Mouse (Mus musculus) lung, postnatal 0 days (tissue): ENCODE measurements around the gene Abcg4. TPM values are rescaled to one million over a fixed set of nuclear protein-coding genes. Genes with fewer than 3 reads are reported as not detected.

ENCODE experiments used
- ATAC-seq: fragments of 200-750 bp; cut with Nextera tagmentation; 2 replicates; pipeline ENCODE4 v1.8.0; 2017; ENCODE audit warnings: moderate library complexity
- DNase-seq: peaks from one replicate; pipeline ENCODE4 v3.0.0-alpha.2; 2016; ENCODE audit warnings: low spot score
- H3K27ac ChIP-seq: fragments of 300-500 bp; sonication (generic); 2 replicates; pipeline ENCODE4 v1.5.1; 2014; ENCODE audit warnings: antibody characterized with exemption, mild to moderate bottlenecking, low read length, mixed read lengths
- H3K27me3 ChIP-seq: fragments of 300-500 bp; sonication (generic); replicated peaks from 2 replicates; pipeline ENCODE4 v1.6.1; 2014; ENCODE audit warnings: low read length, mixed read lengths; ENCODE audit not compliant: insufficient read depth
- H3K36me3 ChIP-seq: fragments of 300-500 bp; sonication (generic); 2 replicates; pipeline ENCODE4 v1.6.1; 2014; ENCODE audit warnings: low read length, mixed read lengths; ENCODE audit not compliant: insufficient read depth
- H3K4me1 ChIP-seq: fragments of 300-500 bp; sonication (generic); 2 replicates; pipeline ENCODE4 v1.6.1; 2014; ENCODE audit warnings: antibody characterized with exemption, low read depth, low read length, mixed read lengths; ENCODE audit not compliant: insufficient read depth
- H3K4me2 ChIP-seq: fragments of 300-500 bp; sonication (generic); replicated peaks from 2 replicates; pipeline ENCODE4 v1.6.1; 2014; ENCODE audit warnings: low read depth, mild to moderate bottlenecking, low read length, moderate library complexity, mixed read lengths
- H3K4me3 ChIP-seq: fragments of 300-500 bp; sonication (generic); 2 replicates; pipeline ENCODE4 v1.5.1; 2014; ENCODE audit warnings: low read depth, low read length
- H3K9ac ChIP-seq: fragments of 300-500 bp; sonication (generic); replicated peaks from 2 replicates; pipeline ENCODE4 v1.6.1; 2014; ENCODE audit warnings: low read depth, mild to moderate bottlenecking
- H3K9me3 ChIP-seq: fragments of 300-500 bp; sonication (generic); 2 replicates; pipeline ENCODE4 v1.6.1; 2016; ENCODE audit warnings: low read length, mixed read lengths
- CTCF ChIP-seq: IDR thresholded peaks from 2 replicates; pipeline ENCODE4 v1.5.1; 2016; ENCODE audit warnings: antibody characterized with exemption, mild to moderate bottlenecking
- EP300 ChIP-seq: IDR thresholded peaks from 2 replicates; pipeline ENCODE4 v1.6.1; 2016; ENCODE audit warnings: antibody characterized with exemption, mild to moderate bottlenecking, control low read depth
- WGBS: fragments of 180-500 bp; shearing (Covaris S2); extraction: QIAGEN DNeasy Blood & Tissue Kit; methylation state at CpG from one replicate; pipeline ENCODE4 v1.1.7; 2014; 5-methylcytosine and 5-hydroxymethylcytosine counted together
- polyA plus RNA-seq: library from polyadenylated mRNA; unstranded; fragments of >200 nt; fragmentation: Nextera tagmentation; extraction: Ambion mirVana; gene quantifications from 2 replicates; pipeline ENCODE4 v1.2.1, GENCODE M21; 2015

Gene Abcg4
- polyA plus RNA-seq, 1 experiment from 2014 or later, result 0.47 TPM

GRCm38 (mm10) chr9:44259014-44259413 is 29.4 kb downstream of the Abcg4 start:
- Histone ChIP-seq H3K4me3 (no peak overlapping the region), H3K9ac (no peak overlapping the region), H3K27ac (no peak overlapping the region), H3K27me3 (no peaks in the 10 kb centered on the region), H3K9me3 (no peaks in the 10 kb centered on the region), H3K4me2 (no peak overlapping the region), H3K4me1 (no peaks in the 10 kb centered on the region), H3K36me3 (no peaks in the 10 kb centered on the region)
- TF ChIP-seq EP300, result no peak
- TF ChIP-seq CTCF, result no peak
- WGBS, result 74% methylated on average over 10 of the region's 10 CpGs
- ATAC-seq (no peak), DNase-seq (no peak)

GRCm38 (mm10) chr9:44256213-44256612 is 32.2 kb downstream of the Abcg4 start:
- no peak overlapping the region for H3K9ac ChIP-seq
- 63% methylated on average over 8 of the region's 8 CpGs for WGBS
- TF ChIP-seq EP300 (no peak), CTCF (no peak)
- no peaks in the 10 kb centered on the region for H3K9me3 ChIP-seq
- no peaks in the 10 kb centered on the region for H3K4me1 ChIP-seq
- ATAC-seq, result no peak
- H3K27ac ChIP-seq, result no peak overlapping the region
- DNase-seq, result no peak
- no peak overlapping the region for H3K4me2 ChIP-seq
- no peak overlapping the region for H3K4me3 ChIP-seq
- peaks cover 5% of the 10 kb centered on the region; the same call in 1 of the 2 replicates for H3K36me3 ChIP-seq
- no peaks in the 10 kb centered on the region for H3K27me3 ChIP-seq

- Histone ChIP-seq H3K4me3 (no peak overlapping the region), H3K9ac (no peak overlapping the region), H3K36me3 (peaks cover 5% of the 10 kb centered on the region; the same call in 1 of the 2 replicates), H3K27ac (no peak overlapping the region), H3K4me1 (no peaks in the 10 kb centered on the region), H3K9me3 (no peaks in the 10 kb centered on the region), H3K27me3 (no peaks in the 10 kb centered on the region), H3K4me2 (no peak overlapping the region)
- TF ChIP-seq EP300, result no peak
- no peak for TF ChIP-seq CTCF
- no peak for DNase-seq
- 71% methylated on average over 6 of the region's 6 CpGs for WGBS
- no peak for ATAC-seq
Measured at GRCm38 (mm10) chr9:44255136-44255521, 33.3 kb downstream of the Abcg4 start.

GRCm38 (mm10) chr9:44254508-44255135 is 33.8 kb downstream of the Abcg4 start:
- peaks cover 5% of the 10 kb centered on the region; the same call in 1 of the 2 replicates for H3K36me3 ChIP-seq
- WGBS, result 16% methylated on average over 5 of the region's 5 CpGs
- H3K4me2 ChIP-seq, result no peak overlapping the region
- no peaks in the 10 kb centered on the region for H3K27me3 ChIP-seq
- TF ChIP-seq EP300, result no peak
- no peak for TF ChIP-seq CTCF
- H3K4me3 ChIP-seq, result no peak overlapping the region
- H3K9ac ChIP-seq, result no peak overlapping the region
- no peaks in the 10 kb centered on the region for H3K9me3 ChIP-seq
- no peaks in the 10 kb centered on the region for H3K4me1 ChIP-seq
- DNase-seq, result no peak
- H3K27ac ChIP-seq, result no peak overlapping the region
- ATAC-seq, result no peak

- ATAC-seq (no peak), DNase-seq (no peak)
- Histone ChIP-seq H3K4me1 (no peaks in the 10 kb centered on the region), H3K27ac (no peak overlapping the region), H3K9me3 (no peaks in the 10 kb centered on the region), H3K36me3 (peaks cover 5% of the 10 kb centered on the region; the same call in 1 of the 2 replicates), H3K9ac (no peak overlapping the region), H3K27me3 (no peaks in the 10 kb centered on the region), H3K4me2 (no peak overlapping the region), H3K4me3 (no peak overlapping the region)
- TF ChIP-seq CTCF, result no peak
- TF ChIP-seq EP300, result no peak
- 83% methylated on average over 6 of the region's 6 CpGs for WGBS
Measured at GRCm38 (mm10) chr9:44253441-44253840, 35.0 kb downstream of the Abcg4 start.

- Histone ChIP-seq H3K4me2 (no peak within 1 kb of the TSS), H3K36me3 (peaks cover 5% of the 10 kb centered on the region; the same call in 1 of the 2 replicates), H3K9ac (no peak within 1 kb of the TSS), H3K4me3 (no peak within 1 kb of the TSS), H3K4me1 (no peaks in the 10 kb centered on the region), H3K27me3 (no peaks in the 10 kb centered on the region), H3K27ac (no peak within 1 kb of the TSS), H3K9me3 (no peaks in the 10 kb centered on the region)
- DNase-seq, result no peak
- 66% methylated on average over 10 of the region's 10 CpGs for WGBS
- no peak for TF ChIP-seq EP300
- no peak for TF ChIP-seq CTCF
- no peak for ATAC-seq
Measured at GRCm38 (mm10) chr9:44251314-44251713, 37.1 kb downstream of the Abcg4 start, which contains the start of gene Pdzd3. Pdzd3 (minus strand) TSS chr9:44251471.

GRCm38 (mm10) chr9:44250445-44250844 is 38.0 kb downstream of the Abcg4 start:
- H3K4me3 ChIP-seq, result no peak overlapping the region
- 51% methylated on average over 4 of the region's 4 CpGs for WGBS
- TF ChIP-seq EP300, result no peak
- TF ChIP-seq CTCF, result no peak
- H3K9me3 ChIP-seq, result no peaks in the 10 kb centered on the region
- H3K27me3 ChIP-seq, result no peaks in the 10 kb centered on the region
- H3K9ac ChIP-seq, result no peak overlapping the region
- peaks cover 5% of the 10 kb centered on the region; the same call in 1 of the 2 replicates for H3K36me3 ChIP-seq
- H3K4me2 ChIP-seq, result no peak overlapping the region
- H3K4me1 ChIP-seq, result no peaks in the 10 kb centered on the region
- ATAC-seq (no peak), DNase-seq (no peak)
- no peak overlapping the region for H3K27ac ChIP-seq
